Mouse (Mus musculus) forebrain, embryonic 11.5 days (tissue): Measurements from ENCODE around the gene Kank1. TPM values are rescaled to one million over a fixed set of nuclear protein-coding genes. Genes with fewer than 3 reads are reported as not detected.

Experiments
- ATAC-seq: fragments of 200-750 bp; cut with Nextera tagmentation; replicated peaks from 2 replicates; pipeline ENCODE4 v1.8.0; 2017; ENCODE audit warnings: moderate TSS enrichment; ENCODE audit not compliant: low FRiP score
- DNase-seq: peaks from one replicate; pipeline ENCODE4 v3.0.0-alpha.2; 2017; ENCODE audit warnings: low spot score
- H3K27ac ChIP-seq: fragments of 300-500 bp; sonication (generic); 2 replicates; pipeline ENCODE4 v1.5.1; 2014; ENCODE audit warnings: low read depth, low read length
- H3K27me3 ChIP-seq: fragments of 300-500 bp; sonication (generic); 2 replicates; pipeline ENCODE4 v1.6.1; 2014; ENCODE audit warnings: mild to moderate bottlenecking, low read length, mixed read lengths; ENCODE audit not compliant: control insufficient read depth, insufficient read depth
- H3K36me3 ChIP-seq: fragments of 300-500 bp; sonication (generic); 2 replicates; pipeline ENCODE4 v1.6.1; 2014; ENCODE audit warnings: mild to moderate bottlenecking, low read length, moderate library complexity, mixed read lengths; ENCODE audit not compliant: control insufficient read depth, insufficient read depth
- H3K4me1 ChIP-seq: fragments of 300-500 bp; sonication (generic); replicated peaks from 2 replicates; pipeline ENCODE4 v1.6.1; 2014; ENCODE audit warnings: low read length, mixed read lengths; ENCODE audit not compliant: control insufficient read depth, insufficient read depth
- H3K4me2 ChIP-seq: fragments of 300-500 bp; sonication (generic); 2 replicates; pipeline ENCODE4 v1.6.1; 2014; ENCODE audit warnings: low read depth, mild to moderate bottlenecking, low read length, moderate library complexity, mixed read lengths; ENCODE audit not compliant: severe bottlenecking
- H3K4me3 ChIP-seq: fragments of 300-500 bp; sonication (generic); 2 replicates; pipeline ENCODE4 v1.5.1; 2014; ENCODE audit warnings: low read depth, low read length
- H3K9ac ChIP-seq: fragments of 300-500 bp; sonication (generic); 2 replicates; pipeline ENCODE4 v1.6.1; 2014; ENCODE audit warnings: low read length
- H3K9me3 ChIP-seq: fragments of 300-500 bp; sonication (generic); 2 replicates; pipeline ENCODE4 v1.6.1; 2016; ENCODE audit warnings: low read length, mixed read lengths; ENCODE audit not compliant: control insufficient read depth
- WGBS: fragments of 180-500 bp; shearing (Covaris S2); extraction: QIAGEN DNeasy Blood & Tissue Kit; methylation state at CpG from one replicate; pipeline ENCODE4 v1.1.7; 2014; 5-methylcytosine and 5-hydroxymethylcytosine counted together
- polyA plus RNA-seq: library from polyadenylated mRNA; unstranded; fragments of >200 nt; fragmentation: Nextera tagmentation; extraction: Ambion mirVana; gene quantifications from 2 replicates; pipeline ENCODE4 v1.2.1, GENCODE M21; 2014

Gene Kank1
- polyA plus RNA-seq, 1 experiment from 2014 or later: 15.3 TPM

- no peaks in the 10 kb centered on the region for H3K9me3 ChIP-seq
- 90% methylated on average over 6 of the region's 6 CpGs for WGBS
- H3K9ac ChIP-seq: no peak overlapping the region
- no peaks in the 10 kb centered on the region for H3K27me3 ChIP-seq
- peaks cover 3% of the 10 kb centered on the region; the same call in 1 of the 2 replicates for H3K4me1 ChIP-seq
- ATAC-seq: no peak
- H3K4me3 ChIP-seq: no peak overlapping the region
- H3K27ac ChIP-seq: no peak overlapping the region
- no peak for DNase-seq
- no peak overlapping the region for H3K4me2 ChIP-seq
- H3K36me3 ChIP-seq: no peaks in the 10 kb centered on the region
These were observed 31.8 kb downstream of the Kank1 start for GRCm38 (mm10) chr19:25268532-25268931.

- ATAC-seq (no peak), DNase-seq (no peak)
- H3K9me3 ChIP-seq: no peaks in the 10 kb centered on the region
- no peak overlapping the region for H3K4me2 ChIP-seq
- H3K36me3 ChIP-seq: no peaks in the 10 kb centered on the region
- 63% methylated on average over 9 of the region's 9 CpGs for WGBS
- no peak overlapping the region for H3K9ac ChIP-seq
- H3K4me1 ChIP-seq: peaks cover 3% of the 10 kb centered on the region; the same call in 1 of the 2 replicates
- no peak overlapping the region for H3K4me3 ChIP-seq
- no peaks in the 10 kb centered on the region for H3K27me3 ChIP-seq
- no peak overlapping the region for H3K27ac ChIP-seq
These were observed 34.8 kb downstream of the Kank1 start for GRCm38 (mm10) chr19:25271591-25271990.

GRCm38 (mm10) chr19:25273179-25273578, 36.4 kb downstream of the Kank1 start:
- H3K9ac ChIP-seq: no peak overlapping the region
- no peaks in the 10 kb centered on the region for H3K4me1 ChIP-seq
- no peaks in the 10 kb centered on the region for H3K9me3 ChIP-seq
- H3K4me3 ChIP-seq: no peak overlapping the region
- no peaks in the 10 kb centered on the region for H3K27me3 ChIP-seq
- no peak for ATAC-seq
- H3K36me3 ChIP-seq: no peaks in the 10 kb centered on the region
- DNase-seq: no peak
- H3K27ac ChIP-seq: no peak overlapping the region
- H3K4me2 ChIP-seq: no peak overlapping the region

- Histone ChIP-seq H3K4me2 (no peak overlapping the region), H3K4me1 (no peaks in the 10 kb centered on the region), H3K4me3 (no peak overlapping the region), H3K27me3 (no peaks in the 10 kb centered on the region), H3K36me3 (no peaks in the 10 kb centered on the region), H3K9ac (no peak overlapping the region), H3K27ac (no peak overlapping the region), H3K9me3 (no peaks in the 10 kb centered on the region)
- DNase-seq: no peak
- ATAC-seq: no peak
- 92% methylated on average over 15 of the region's 15 CpGs for WGBS
These were observed 40.0 kb downstream of the Kank1 start for GRCm38 (mm10) chr19:25276600-25277395.

- H3K36me3 ChIP-seq: no peaks in the 10 kb centered on the region
- 41% methylated on average over 5 of the region's 5 CpGs for WGBS
- H3K27me3 ChIP-seq: no peaks in the 10 kb centered on the region
- H3K9me3 ChIP-seq: no peaks in the 10 kb centered on the region
- no peak overlapping the region for H3K4me2 ChIP-seq
- no peak for ATAC-seq
- no peak overlapping the region for H3K9ac ChIP-seq
- DNase-seq: no peak
- H3K27ac ChIP-seq: no peak overlapping the region
- no peak overlapping the region for H3K4me3 ChIP-seq
- no peaks in the 10 kb centered on the region for H3K4me1 ChIP-seq
These were observed 41.0 kb downstream of the Kank1 start for GRCm38 (mm10) chr19:25277761-25278160.

- Histone ChIP-seq H3K4me2 (no peak overlapping the region), H3K9me3 (no peaks in the 10 kb centered on the region), H3K27ac (no peak overlapping the region), H3K27me3 (no peaks in the 10 kb centered on the region), H3K36me3 (no peaks in the 10 kb centered on the region), H3K9ac (no peak overlapping the region), H3K4me3 (no peak overlapping the region), H3K4me1 (no peaks in the 10 kb centered on the region)
- DNase-seq (no peak), ATAC-seq (no peak)
- WGBS: 89% methylated on average over 5 of the region's 5 CpGs
These were observed 42.8 kb downstream of the Kank1 start for GRCm38 (mm10) chr19:25279603-25280002.

- no peak overlapping the region for H3K4me3 ChIP-seq
- ATAC-seq (no peak), DNase-seq (no peak)
- H3K4me2 ChIP-seq: no peak overlapping the region
- no peaks in the 10 kb centered on the region for H3K4me1 ChIP-seq
- H3K27me3 ChIP-seq: no peaks in the 10 kb centered on the region
- no peaks in the 10 kb centered on the region for H3K36me3 ChIP-seq
- H3K27ac ChIP-seq: no peak overlapping the region
- H3K9ac ChIP-seq: no peak overlapping the region
- no peaks in the 10 kb centered on the region for H3K9me3 ChIP-seq
- WGBS: 68% methylated on average over 2 of the region's 2 CpGs
These were observed 46.9 kb downstream of the Kank1 start for GRCm38 (mm10) chr19:25283665-25284064.

- Histone ChIP-seq H3K4me3 (no peak overlapping the region), H3K36me3 (no peaks in the 10 kb centered on the region), H3K4me1 (no peaks in the 10 kb centered on the region), H3K27me3 (no peaks in the 10 kb centered on the region), H3K9me3 (no peaks in the 10 kb centered on the region), H3K9ac (no peak overlapping the region), H3K27ac (no peak overlapping the region), H3K4me2 (no peak overlapping the region)
- no peak for ATAC-seq
- 71% methylated on average over 5 of the region's 5 CpGs for WGBS
- DNase-seq: no peak
These were observed 49.2 kb downstream of the Kank1 start for GRCm38 (mm10) chr19:25285756-25286538.
